Mouse (Mus musculus): Measurements from ENCODE around the gene Kctd20.

The Kctd20 gene

DNA sequence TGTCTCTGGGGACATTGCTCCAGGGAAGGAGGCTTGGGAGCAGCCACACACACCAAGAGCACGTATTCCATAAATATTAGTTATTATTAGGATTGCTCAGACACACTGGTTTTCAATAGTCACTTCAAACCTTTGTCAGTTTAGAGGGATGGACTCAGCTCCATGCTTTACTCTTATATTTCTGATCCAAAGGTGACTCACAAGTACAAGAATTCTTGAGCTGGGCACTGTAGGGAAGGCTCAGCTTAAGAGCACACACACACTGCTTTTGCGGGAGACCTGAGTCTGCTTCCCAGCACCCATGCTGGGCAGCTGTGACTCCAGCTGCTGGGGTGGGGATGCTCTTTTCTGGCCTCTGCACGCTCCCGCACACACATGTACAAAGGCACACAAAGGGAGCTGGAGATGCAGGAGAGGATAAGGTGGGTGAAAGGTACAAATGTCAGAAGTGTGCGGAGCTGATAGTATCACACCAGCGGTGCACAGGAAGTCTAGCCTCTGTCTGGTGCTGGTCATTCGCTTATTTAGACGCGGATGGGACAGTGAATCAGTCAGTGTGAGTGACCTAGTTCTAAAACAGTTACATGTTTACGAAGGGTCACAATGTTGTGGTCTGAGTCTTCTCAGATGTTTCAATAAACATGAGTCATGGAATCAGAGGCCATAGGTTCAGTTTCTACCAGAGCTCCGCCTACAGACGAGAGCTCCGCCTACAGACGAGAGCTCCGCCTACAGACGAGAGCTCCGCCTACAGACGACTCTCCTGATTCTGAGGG is 20.1 kb upstream of the Kctd20 start:
- no peak for DNase-seq (ENCODE audit: low read depth, low spot score)

GRCm38 (mm10) chr17:28932274-28932673 is 19.5 kb upstream of the Kctd20 start:
- DNase-seq (ENCODE audit: low read depth, low spot score) = no peak

DNA sequence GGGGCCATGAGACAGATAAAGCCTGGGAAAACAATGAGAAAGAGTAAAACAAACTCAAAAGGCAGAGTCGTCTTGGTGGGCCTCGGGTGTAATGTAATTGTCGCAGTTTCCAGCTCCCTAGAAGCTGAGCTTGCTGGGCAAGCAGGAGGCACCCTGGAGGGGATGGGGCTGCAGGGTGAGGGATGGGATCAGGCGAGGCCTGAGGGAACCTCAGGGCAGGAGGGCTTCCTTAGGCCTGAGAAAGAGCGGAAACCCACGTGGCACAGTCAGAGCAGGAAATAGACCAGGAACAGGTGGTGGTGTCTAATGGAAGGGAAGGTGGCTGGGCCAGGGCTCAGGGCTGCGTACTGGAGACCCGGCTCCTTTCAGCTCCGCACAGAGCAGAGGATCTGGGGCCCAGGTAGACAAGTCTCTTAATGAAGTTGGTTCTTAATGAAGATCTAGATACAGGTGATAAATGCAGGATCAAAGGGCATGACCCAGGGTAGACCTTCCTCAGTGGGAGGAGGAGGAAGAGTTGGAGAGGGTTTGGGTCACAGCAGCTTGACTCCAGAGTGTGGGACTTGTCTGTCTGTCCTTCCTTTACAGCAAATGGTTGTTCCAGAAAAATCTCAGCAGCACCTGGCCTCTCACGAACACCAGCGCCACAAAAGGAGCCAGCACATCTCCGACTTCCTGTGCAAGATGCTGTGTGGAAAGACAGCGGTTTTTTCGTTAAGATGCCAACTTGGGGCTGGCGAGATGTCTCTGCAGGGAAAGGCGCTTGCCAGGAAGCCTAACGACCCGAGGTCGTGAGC is 17.4 kb upstream of the Kctd20 start:
- no peak for DNase-seq (ENCODE audit: low read depth, low spot score)

- DNase-seq (ENCODE audit: low read depth, low spot score) = no peak
Measured at GRCm38 (mm10) chr17:28936133-28936532, 15.6 kb upstream of the Kctd20 start.

DNA sequence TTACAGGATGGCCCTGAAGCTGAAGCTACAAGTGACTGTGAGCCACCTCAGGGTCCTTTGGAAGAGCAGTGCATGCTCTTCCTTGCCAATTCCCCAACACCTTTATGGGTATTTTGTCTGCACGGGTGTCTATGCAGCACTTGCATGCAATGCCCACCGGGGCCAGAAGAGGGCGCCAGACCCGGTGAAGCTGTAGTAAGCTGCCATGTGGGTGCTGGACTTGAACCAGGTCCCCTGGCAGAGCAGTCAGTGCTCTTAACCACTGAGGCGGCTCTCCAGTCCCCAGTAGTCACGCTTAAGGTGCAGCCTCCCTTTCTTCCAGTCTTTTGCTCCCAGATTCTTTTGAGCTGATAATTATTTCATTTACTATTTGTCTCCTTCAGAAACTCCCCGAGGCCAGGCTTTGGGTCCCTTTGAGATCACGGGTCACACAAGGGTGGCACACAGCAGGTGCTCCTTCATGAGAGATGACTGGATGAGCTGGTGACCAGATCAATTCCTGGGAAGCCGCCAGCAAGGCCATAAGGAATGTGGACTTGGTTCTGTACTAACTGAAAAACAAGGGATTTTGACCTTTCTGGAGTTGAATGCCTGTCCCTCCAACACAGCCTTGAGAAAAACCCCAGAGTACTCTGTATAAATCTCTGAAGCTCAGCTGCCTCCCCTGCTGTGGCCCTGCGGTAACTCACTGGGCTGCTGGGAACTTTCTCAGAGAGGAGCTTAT is 15.0 kb upstream of the Kctd20 start:
- no peak for DNase-seq (ENCODE audit: low read depth, low spot score)

- no peak for DNase-seq (ENCODE audit: low read depth, low spot score)
Measured at GRCm38 (mm10) chr17:28940776-28941555, 10.8 kb upstream of the Kctd20 start.

GRCm38 (mm10) chr17:28942101-28942500 is 9.6 kb upstream of the Kctd20 start:
- DNase-seq (ENCODE audit: low read depth, low spot score) = no peak

DNA sequence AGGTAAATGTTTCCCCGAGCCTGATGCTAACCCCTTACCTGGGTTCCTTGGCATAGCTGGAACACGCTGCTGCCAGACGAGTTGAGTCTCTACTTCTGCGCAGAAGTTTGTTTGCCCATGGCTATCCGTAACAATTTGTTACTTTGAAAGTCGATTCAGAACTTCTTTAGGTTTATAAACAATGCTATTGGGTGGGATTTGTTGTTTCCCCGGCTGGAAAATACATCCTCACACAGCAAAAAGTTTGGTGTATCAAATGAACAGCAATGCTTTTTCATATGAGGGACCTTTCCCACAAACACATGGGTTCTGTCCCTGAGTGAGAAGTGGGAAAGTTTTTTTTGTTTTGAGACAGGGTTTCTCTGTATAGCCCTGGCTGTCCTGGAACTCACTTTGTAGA is 8.0 kb upstream of the Kctd20 start, which contains the start of gene Pxt1:
TSS of gene Pxt1 (minus strand) at position 101 of the 400 bp plus-strand sequence.
- DNase-seq (ENCODE audit: low read depth, low spot score) = no peak

- no peak for DNase-seq (ENCODE audit: low read depth, low spot score)
Measured at GRCm38 (mm10) chr17:28944481-28944880, 7.3 kb upstream of the Kctd20 start.

GRCm38 (mm10) chr17:28947011-28947939 is 4.5 kb upstream of the Kctd20 start:
- no peak for DNase-seq (ENCODE audit: low read depth, low spot score)

DNA sequence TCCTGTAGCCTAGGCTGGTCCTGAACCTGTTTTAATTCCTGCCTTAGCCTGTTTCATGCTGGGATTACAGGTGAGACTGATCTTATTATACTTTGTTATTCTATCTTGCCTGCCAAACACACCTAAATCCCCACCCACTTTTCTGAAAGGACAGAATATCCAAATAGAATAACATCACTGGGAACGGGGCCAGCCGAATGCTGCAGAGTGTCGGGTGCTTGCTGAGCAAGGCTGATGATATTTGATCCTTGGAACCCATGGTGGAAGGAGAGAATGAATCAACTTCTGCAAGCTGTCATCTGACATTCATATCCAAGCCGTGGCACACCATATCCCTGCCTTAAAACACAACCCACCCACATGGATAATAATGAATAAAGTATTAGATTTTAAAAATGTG is 3.1 kb upstream of the Kctd20 start:
- DNase-seq (ENCODE audit: low read depth, low spot score) = no peak

DNA sequence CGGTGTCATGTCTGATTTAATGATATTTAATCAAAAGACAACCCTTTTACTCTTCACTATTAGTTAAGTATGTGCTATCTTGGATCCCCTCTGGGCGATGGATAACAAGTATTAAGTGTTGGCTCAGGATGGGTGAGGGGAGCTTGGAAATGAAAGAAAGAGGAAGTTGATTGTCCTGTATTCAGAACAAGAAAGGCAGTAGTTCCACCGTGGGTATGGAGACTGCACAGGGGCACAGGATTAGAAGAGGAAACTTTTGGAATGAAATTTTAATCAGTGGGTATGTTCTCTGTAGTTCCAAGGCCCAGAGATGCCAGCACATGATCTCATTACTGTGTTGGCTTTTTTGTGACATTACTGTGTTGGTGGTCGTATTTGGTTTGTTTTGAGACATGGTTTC is 999 bp upstream of the Kctd20 start:
- no peak for DNase-seq (ENCODE audit: low read depth, low spot score)

- DNase-seq (ENCODE audit: low read depth, low spot score) = no peak
Measured at GRCm38 (mm10) chr17:28953251-28953650, 1.5 kb downstream of the Kctd20 start.

- no peak for DNase-seq (ENCODE audit: low read depth, low spot score)
Measured at GRCm38 (mm10) chr17:28954416-28954815, 2.7 kb downstream of the Kctd20 start.

GRCm38 (mm10) chr17:28960597-28960996 is 8.8 kb downstream of the Kctd20 start:
- DNase-seq (ENCODE audit: low read depth, low spot score) = no peak

DNA sequence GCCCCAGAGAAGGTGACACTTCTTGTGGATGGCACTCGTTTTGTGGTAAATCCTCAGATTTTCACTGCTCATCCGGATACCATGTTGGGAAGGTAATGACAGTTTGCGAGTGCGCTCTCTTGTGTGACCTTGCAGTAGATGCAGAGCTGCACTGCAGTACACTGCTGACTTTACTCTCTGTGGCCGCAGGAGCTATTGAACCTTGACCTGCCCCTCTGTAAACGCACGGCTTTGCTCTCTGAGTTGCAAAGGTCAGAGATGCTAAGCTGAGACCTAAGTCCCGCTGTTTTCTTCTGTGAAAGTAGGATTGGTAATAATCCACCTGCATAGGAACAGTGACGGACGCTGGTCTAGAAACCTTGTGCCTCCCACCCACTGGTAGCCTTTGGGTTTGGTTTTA is 9.8 kb downstream of the Kctd20 start:
- DNase-seq (ENCODE audit: low read depth, low spot score) = no peak

DNA sequence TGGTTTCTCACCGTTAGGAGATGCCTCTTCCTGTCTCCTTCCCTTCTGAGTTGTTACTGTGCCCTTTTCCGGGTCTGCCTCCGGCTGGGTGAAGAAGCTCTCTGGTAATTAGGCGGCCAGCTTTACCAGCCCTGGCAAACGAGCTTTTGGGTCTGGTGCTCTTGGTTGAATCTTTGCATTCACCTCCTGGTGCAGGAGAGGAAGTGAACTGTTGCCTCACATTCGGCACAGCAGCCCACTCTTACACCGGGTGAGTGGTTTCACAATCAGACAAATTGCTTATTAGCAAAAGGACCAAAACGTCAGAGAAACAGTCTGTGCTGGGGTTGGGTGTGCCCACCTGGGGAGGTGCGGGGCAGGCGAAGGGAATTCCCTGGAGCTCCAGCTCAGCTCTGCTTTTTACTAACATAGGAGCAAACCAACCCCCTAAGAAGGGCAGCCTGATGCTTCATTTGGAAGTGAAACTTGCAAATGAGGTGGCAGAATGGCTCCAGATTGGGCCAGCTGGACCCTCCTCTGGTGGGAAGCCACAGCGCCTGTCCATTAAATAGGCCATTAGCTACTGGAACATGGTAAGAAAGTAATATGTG is 15.4 kb downstream of the Kctd20 start:
- DNase-seq (ENCODE audit: low read depth, low spot score) = no peak

GRCm38 (mm10) chr17:28970122-28970521 is 18.4 kb downstream of the Kctd20 start:
- no peak for DNase-seq (ENCODE audit: low read depth, low spot score)

- DNase-seq (ENCODE audit: low read depth, low spot score) = no peak
Measured at GRCm38 (mm10) chr17:28979091-28979490, 27.3 kb downstream of the Kctd20 start.

DNA sequence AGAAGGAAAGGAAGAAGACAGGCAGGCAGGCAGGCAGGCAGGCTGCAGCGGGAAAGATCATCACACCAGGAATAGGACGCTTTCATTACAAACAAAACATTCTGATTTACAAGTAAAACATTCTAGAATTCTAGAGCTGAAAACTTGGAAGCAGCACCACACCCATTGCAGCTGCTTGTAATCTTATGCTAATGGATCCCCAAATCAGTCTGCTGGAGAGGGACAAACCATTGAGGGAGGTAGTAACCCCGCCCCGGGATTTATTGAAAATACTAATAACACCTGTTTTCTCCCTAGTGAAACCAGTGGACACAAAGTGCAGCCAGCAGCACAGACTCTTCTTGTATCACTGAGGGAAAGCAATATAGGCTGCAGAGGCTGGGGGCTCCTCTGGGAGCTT is 29.3 kb downstream of the Kctd20 start:
- DNase-seq (ENCODE audit: low read depth, low spot score) = no peak

Data from embryo, embryonic 11.5 days (tissue).